Mouse (Mus musculus) embryo, embryonic 11 days (tissue): ENCODE data around the gene Rbfox1.

Experiments used
- DNase-seq: peaks from one replicate; pipeline ENCODE4 v3.0.0-alpha.2; 2015

Rbfox1 gene

DNA sequence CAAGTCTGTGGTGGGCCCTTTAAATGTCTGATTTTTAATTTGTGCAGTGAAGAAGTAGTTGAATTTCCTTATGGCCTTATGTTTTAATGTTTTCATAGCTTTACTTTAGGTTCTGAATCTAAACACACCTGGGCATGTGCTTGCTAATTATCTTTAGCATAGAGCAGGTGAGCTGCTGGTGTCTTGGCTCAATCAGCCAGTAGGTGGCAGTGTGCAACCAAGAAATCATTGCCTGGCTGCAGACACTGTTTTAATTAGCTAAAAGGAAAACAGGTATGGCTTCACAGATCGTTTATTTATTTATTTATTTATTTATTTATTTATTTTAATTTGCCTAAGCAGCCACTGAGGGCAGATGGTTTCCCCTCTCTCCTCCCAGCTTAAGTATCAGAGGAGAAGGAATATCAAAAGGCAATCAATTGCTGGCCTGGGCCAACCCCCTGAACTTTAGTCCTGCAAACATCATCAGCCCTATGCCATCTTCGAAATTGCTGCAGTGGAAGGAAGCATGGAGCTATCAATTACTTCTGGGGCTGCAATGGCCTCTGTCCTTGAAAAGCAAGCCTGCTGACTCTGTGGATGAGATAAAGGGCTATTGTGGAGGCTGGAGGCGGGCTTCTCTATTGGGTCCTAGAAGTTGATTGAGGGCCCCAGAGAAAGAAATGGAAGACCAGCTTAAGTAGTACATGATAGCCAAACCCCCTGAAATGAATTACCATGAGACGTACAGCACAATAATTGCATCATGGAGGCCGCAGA, 618.6 kb downstream of the Rbfox1 start:
- peak; percentile 54 for DNase-seq

DNA sequence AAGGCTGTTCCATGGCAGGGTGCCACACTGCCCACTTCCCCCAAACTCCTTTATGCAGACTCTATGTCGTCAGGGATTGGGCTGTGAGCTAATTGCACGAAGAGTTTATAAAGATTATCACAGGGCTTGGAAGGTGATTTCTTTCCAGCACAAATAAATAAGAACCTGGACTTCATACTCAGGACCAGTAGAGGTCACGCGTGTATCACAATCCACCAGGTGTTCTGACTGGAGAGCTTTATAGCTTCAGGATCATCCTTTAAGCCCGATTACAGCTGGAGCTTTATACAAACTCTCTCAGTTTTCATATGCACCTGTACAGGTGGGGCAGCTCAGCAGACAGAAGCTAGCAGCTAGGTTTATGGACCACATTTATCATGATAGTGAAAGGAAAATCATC, 623.8 kb downstream of the Rbfox1 start:
- DNase-seq: no peak

DNA sequence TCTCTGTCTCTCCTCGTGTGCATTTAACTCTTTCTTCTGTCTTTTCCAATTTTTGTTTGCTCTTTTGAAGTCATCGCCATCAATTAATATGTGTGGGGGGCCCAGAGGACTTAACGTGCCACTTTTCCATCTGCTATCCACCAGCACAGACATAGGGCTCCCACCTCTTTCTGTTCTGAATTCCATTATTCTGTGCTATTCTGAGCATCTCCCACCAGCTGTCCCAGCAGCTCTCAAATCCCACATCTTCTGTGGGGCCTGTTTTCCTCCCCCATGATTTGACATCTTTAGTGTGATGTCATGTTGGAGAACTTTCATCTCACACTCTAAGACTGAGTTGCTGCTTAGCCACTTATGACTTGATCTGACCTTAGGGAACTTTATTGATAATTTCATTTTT, 634.3 kb downstream of the Rbfox1 start:
- DNase-seq: no peak

DNA sequence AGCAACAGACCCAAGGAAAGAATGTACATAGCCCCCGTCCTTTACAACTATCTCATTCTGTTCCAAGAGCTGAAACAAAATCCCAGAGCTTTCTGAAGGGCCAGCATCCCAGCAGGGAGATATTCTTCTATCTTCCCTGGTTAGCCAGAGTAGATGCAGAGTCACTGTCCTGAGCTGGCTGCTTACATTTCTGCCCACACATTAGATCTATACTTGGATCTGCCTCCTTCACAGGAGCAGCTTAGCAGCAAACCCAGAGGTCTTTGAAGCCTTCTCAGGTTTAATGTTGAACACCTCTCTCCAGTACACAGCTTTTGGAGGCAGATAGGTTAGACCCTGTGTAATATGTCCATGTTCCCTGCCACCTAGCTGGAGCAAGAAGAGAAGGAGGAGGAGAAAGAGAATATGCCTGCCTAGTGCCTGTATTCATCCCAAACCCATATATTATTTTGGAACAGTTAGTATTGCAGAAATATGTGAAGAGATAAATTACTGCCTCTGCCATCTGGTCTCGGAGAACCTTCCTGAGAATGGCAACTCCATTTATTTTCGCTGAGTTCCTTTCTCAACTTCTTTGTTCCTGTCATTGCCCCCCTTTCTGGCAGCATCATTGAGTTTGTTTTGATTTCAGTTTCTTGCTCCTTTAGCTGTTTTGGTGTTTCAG, 640.5 kb downstream of the Rbfox1 start:
- DNase-seq: no peak

GRCm38 (mm10) chr16:6531459-6531858, 646.3 kb downstream of the Rbfox1 start:
- DNase-seq: no peak

DNA sequence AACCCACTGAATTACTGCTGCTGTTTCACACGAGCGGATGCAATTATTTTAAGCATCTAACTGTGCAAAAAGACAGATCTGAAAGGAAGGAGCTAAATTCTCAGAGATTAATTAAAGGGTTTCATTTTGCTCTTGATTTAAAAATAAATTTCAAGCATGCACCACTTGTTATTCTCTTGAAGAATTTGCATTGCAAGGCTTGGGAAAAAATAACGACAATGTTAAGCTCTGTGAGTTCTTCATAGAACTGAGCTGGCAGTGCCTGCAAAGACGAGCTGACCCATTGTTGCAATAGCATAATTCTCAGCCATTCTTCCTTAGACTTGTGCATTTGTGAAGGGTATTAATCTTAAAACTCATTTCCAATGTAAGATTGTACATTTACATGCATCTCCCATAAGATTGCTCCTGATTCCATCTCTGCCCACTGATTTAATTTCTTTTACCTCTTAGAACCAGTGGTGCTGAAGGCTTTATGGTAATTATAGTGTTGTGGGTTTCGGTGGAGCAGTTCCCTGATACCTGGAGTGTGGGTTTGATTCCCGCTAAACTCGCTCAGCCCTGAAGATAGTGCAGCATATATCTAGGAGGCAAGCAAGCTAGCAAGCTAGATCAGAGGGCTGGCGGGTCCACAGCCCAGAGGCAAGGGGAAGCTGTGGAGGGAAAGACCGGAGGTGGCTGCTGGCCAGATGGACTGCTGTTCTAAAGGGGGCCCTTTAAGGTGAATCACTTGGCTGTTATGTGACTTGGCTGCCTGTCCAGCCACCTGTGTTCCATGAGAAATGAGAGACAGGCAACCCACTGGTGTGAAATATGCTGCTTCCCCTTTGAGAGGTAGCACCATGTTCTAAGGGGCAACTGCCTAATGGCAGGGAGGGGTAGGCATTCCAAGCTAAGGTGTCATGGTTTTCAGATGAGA, 647.2 kb downstream of the Rbfox1 start:
- no peak for DNase-seq

DNA sequence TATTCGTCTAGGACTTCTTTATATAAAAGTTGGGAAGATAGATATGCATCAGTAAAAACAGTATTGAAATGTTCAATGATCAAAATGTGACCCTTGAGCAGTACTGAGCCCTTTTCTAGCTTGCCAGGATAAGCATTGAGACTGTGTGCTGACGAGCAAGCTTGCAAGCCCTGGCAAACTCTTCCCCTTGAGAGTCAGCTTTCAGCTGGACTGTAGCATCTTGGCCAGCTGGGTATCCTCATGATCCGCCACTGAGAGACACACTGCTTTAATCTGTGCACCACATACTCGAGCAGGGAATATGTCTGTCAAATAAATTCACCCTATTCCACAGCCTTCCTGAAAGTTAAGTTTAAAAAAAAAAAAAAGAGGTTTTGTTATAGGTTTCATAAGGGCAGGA, 670.6 kb downstream of the Rbfox1 start:
- DNase-seq: peak; percentile 2

DNA sequence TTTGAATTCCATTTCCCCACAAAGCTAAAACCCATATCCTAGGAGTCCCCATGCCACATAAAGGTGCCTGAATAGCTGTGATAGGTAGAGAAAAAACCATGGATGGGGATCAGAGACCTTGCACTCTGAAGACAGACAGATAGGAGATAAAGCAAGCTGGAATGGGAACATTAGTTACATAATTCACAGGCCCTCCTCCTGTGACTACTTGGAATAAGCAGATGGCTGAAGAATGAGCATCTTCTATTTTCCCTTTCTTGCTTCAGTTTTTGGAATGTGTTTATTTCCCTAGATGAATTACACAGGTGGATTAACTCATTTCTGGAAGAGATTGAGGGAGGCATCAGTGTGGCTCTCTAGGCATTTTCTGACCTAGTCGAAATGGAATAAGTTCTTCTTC, 672.6 kb downstream of the Rbfox1 start:
- no peak for DNase-seq

DNA sequence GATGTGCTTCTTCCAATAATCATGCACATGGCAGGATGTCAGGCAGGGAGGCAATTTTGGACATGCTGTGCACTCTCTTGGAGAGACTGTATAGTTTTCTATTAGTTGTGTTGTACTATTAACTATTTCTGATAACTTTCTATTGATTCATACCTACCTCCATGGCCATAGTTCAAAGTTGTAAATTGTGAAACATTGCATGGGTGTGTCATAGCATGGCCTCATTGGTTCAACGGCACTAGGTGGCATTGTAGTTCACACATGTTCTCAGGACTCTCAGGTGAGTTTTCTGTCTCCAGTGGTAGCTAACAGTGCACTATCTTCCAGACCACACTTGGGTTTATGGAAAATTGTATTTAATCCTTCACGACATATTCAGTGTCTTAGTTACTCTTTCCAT, 699.5 kb downstream of the Rbfox1 start:
- no peak for DNase-seq

GRCm38 (mm10) chr16:6585204-6585603, 700.0 kb downstream of the Rbfox1 start:
- DNase-seq: no peak

DNA sequence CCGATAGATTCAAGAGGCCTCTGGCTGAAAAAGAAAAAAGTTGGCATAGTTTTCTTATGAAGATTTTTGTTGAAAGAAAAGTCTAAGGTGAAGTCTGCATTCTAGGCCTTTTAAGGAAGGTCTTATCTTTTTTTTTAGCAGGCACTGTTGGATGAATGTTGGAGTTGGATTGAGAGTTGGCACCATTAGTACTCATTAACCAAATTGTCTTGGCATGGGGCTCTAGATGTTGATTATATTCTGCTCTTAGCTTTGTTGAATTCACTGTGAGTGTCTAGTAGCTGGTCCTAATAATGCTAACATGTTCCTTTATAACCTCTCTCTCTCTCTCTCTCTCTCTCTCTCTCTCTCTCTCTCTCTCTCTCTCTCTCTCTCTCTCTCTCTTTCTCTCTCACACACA, 731.4 kb downstream of the Rbfox1 start:
- DNase-seq: no peak

- no peak for DNase-seq
Observed at GRCm38 (mm10) chr16:6640330-6640729, 755.2 kb downstream of the Rbfox1 start.

- no peak for DNase-seq
Observed at GRCm38 (mm10) chr16:6646941-6647340, 761.8 kb downstream of the Rbfox1 start.

DNA sequence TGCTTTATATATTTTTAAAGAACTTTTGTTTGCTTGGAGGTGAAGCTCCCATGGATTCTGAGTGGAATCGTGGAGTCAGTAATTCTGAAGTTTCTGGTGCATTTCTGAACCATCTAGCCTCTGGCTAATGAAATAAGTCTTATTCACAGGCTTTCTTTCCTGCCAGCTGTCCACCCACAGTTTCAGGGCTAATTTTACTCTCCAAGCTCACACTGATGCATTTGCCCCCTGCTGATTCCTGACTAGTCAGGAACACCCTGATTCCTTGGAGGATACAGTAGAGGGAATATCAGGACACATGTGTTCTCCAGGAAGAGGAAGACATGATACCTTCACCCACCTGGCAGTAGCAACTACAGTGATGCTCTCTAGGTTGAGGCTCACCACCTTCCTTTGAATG, 763.6 kb downstream of the Rbfox1 start:
- DNase-seq: no peak

- DNase-seq: no peak
Observed at GRCm38 (mm10) chr16:6658594-6658993, 773.4 kb downstream of the Rbfox1 start.

DNA sequence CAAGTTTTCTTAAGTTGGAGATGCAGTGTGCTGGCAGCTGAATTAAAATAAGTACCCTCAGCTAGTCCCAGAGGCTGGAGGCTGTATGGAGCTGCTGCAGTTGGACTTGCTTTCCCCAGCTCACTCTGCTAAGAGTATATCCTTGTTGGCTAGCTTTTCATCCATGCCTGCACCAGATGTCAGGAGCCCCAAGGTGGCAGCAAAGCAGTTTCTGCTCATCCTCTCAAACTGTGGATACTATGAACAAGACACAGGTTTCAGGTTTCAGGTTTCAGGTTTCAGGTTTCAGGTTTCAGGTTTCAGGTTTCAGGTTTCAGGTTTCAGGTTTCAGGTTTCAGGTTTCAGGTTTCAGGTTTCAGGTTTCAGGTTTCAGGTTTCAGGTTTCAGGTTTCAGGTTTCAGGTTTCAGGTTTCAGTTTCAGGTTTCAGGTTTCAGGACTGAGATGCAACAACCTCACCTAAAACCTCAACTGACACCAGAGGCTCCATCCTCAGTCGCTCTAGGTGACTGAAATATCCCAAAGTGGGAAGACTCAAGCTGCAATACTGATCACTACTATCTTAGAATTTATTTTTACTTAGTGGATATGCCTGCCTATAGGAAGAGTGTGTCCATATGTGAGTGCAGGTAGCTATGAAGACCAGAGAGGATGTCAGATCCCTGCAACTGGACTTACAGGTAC, 801.1 kb downstream of the Rbfox1 start:
- DNase-seq: peak; percentile 16

DNA sequence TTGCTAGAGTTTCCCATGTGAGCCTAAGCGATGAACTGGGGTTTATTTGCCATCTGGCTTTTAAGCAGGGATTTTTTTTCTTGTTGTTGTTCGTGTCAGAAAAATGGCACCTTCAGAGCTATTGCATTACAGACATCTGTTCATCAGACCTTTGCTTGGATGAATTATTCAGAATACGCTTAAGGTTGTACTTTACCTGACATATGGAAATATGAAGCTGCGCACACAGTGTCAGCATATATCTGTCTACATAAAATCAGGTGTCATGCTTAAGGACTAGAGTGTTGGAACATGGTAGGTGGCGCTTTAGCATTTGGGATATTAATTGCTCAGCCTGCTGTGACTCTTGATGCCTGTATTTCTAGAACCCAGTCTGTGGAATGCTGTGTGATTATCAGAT, 819.7 kb downstream of the Rbfox1 start:
- DNase-seq: no peak

DNA sequence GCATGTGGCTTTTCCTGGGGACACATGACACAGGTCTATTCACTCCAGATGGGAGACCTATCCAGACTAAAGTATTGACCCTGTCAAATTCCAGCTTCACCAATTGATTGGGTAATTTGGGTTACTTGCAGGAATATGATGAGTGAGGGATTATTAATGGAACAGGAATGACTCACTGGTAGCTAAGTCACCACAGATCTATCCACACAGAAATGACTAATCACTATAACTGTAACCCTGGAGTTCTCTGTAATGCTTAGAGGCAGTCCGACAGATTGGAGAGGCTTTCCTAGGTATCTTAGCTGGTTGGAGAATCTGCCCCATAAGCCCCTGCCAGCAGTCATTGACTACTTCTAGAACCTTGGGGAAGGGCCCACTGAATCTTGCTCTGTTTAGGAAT, 827.2 kb downstream of the Rbfox1 start:
- no peak for DNase-seq

GRCm38 (mm10) chr16:6715245-6715644, 830.1 kb downstream of the Rbfox1 start:
- DNase-seq: no peak

GRCm38 (mm10) chr16:6716214-6716911, 831.2 kb downstream of the Rbfox1 start:
- no peak for DNase-seq

GRCm38 (mm10) chr16:6719027-6719426, 833.9 kb downstream of the Rbfox1 start:
- no peak for DNase-seq

GRCm38 (mm10) chr16:6732646-6733045, 847.5 kb downstream of the Rbfox1 start:
- DNase-seq: no peak
